8 mouse cellular contexts compared by ENCODE assay signal in genomic region chr19:5038709-5039156, GRCm38 (mm10). TPM values are rescaled to one million over a fixed set of nuclear protein-coding genes. Genes with fewer than 3 reads are reported as not detected.
DNase-seq lines count a peak whose midpoint lies in the region; TF ChIP-seq lines count a peak whose summit lies in the region.

B4gat1 (plus strand) TSS chr19:5038826.
AC124502.3 (plus strand) TSS chr19:5038891.

- TF ChIP-seq POLR2A in cerebellum, adult 2 months (IDR thresholded peaks at IDR 0.05; ENCODE audit: borderline replicate concordance, insufficient read depth, low read length): peak; percentile 95

- DNase-seq in MN1 (ENCODE audit: low spot score): peak; percentile 94
- DNase-seq in cerebellum, adult 2 months: peak; percentile 94 to 95
- peak; percentile 91 for DNase-seq in forelimb bud, embryonic 11.5 days (ENCODE audit: low read depth, low spot score)
- peak; percentile 92 for DNase-seq in hindbrain, embryonic 10.5 days (ENCODE audit: low spot score)
- peak; percentile 85 to 86 for DNase-seq in layer of hippocampus, postnatal 25 days (ENCODE audit: extremely low spot score in 1 of 2, low spot score in 1 of 2)
- peak; percentile 87 for DNase-seq in lung, postnatal 14 days
- DNase-seq in retina, embryonic 14.5 days (ENCODE audit: low spot score): peak; percentile 94
- DNase-seq in thymus, postnatal 36 days: peak; percentile 85 to 90

- H3K27ac ChIP-seq in cerebellum, adult 2 months (ENCODE audit: insufficient read depth, low read length): peak within 1 kb of the TSS; percentile 89
- H3K27ac ChIP-seq in hindbrain, embryonic 10.5 days: peak within 1 kb of the TSS; percentile 93

- TF ChIP-seq CTCF in cerebellum, adult 2 months (IDR thresholded peaks at IDR 0.05; ENCODE audit: borderline replicate concordance, insufficient read depth, low read depth, low read length): no peak

- peaks cover 13% of the 10 kb centered on the region for H3K36me3 ChIP-seq in hindbrain, embryonic 10.5 days

- WGBS in cerebellum, adult 2 months: under 1% methylated on average over 44 of the region's 44 CpGs
- under 1% methylated on average over 44 of the region's 44 CpGs for WGBS in hindbrain, embryonic 10.5 days

- H3K4me1 ChIP-seq in cerebellum, adult 2 months (ENCODE audit: control insufficient read depth, insufficient read depth, low read length): 0 out of 2 replicates have a peak, but pooled peaks cover 2% of the 10 kb centered on the region
- peaks cover 44% of the 10 kb centered on the region for H3K4me1 ChIP-seq in hindbrain, embryonic 10.5 days (replicated peaks)

- H3K9me3 ChIP-seq in hindbrain, embryonic 10.5 days: no peaks in the 10 kb centered on the region

- no peaks in the 10 kb centered on the region for H3K27me3 ChIP-seq in cerebellum, adult 2 months (ENCODE audit: control insufficient read depth, insufficient read depth, low read length)
- H3K27me3 ChIP-seq in hindbrain, embryonic 10.5 days (ENCODE audit: insufficient read depth, poor library complexity, severe bottlenecking): peaks cover 9% of the 10 kb centered on the region

- peak within 1 kb of the TSS; percentile 92 for H3K4me3 ChIP-seq in cerebellum, adult 2 months (replicated peaks; ENCODE audit: insufficient read depth, low read depth, low read length)
- peak within 1 kb of the TSS; percentile 66 for H3K4me3 ChIP-seq in hindbrain, embryonic 10.5 days

RNA-seq across cellular contexts. Expression of gene B4gat1, which starts in this region (rescaled TPM):
- 104 and 108 TPM in 2 replicates for polyA plus RNA-seq in cerebellum, adult 2 months (2012; rRNA removed)
- polyA plus RNA-seq in hindbrain, embryonic 10.5 days (2016; fragmentation: Nextera tagmentation; extraction: Ambion mirVana): 38.8 and 41.6 TPM in 2 replicates
- total RNA-seq in layer of hippocampus, postnatal 25 days (2021): 100 to 1,000 TPM; 131 to 132 TPM

RNA-seq across cellular contexts. Expression of gene AC124502.3, which starts in this region (rescaled TPM):
- 5.0 and 5.7 TPM in 2 replicates for polyA plus RNA-seq in cerebellum, adult 2 months (2012; rRNA removed)
- 2.4 and 3.2 TPM in 2 replicates for polyA plus RNA-seq in hindbrain, embryonic 10.5 days (2016; fragmentation: Nextera tagmentation; extraction: Ambion mirVana)
- total RNA-seq in layer of hippocampus, postnatal 25 days (2021): 1 to 10 TPM; 5.0 to 5.3 TPM

Comparison
In these comparisons a context has a peak if more than half of its experiments do, and no peak if none do; other contexts are left out.
1. Peak in every context shown above with its lines: DNase-seq, H3K4me3 ChIP-seq and H3K27ac ChIP-seq.